Mouse (Mus musculus) stomach, postnatal 0 days (tissue): ENCODE results near the gene Col27a1. TPM values are rescaled to one million over a fixed set of nuclear protein-coding genes. Genes with fewer than 3 reads are reported as not detected.
A peak's percentile ranks its signal among the peaks of the same experiment; 100 is the strongest.

ENCODE experiments used
- ATAC-seq: fragments of 200-750 bp; cut with Nextera tagmentation; 2 replicates; pipeline ENCODE4 v1.8.0; 2017; ENCODE audit not compliant: low FRiP score, low TSS enrichment
- DNase-seq: peaks from one replicate; pipeline ENCODE4 v3.0.0-alpha.2; 2016; ENCODE audit warnings: low spot score
- H3K27ac ChIP-seq: fragments of 300-500 bp; sonication (generic); replicated peaks from 2 replicates; pipeline ENCODE4 v1.5.1; 2014; ENCODE audit warnings: mild to moderate bottlenecking, control low read depth
- H3K27me3 ChIP-seq: fragments of 300-500 bp; sonication (generic); 2 replicates; pipeline ENCODE4 v1.6.1; 2014; ENCODE audit warnings: low read length; ENCODE audit not compliant: control insufficient read depth, insufficient read depth
- H3K36me3 ChIP-seq: fragments of 300-500 bp; sonication (generic); 2 replicates; pipeline ENCODE4 v1.6.1; 2014; ENCODE audit warnings: low read length, mixed read lengths; ENCODE audit not compliant: control insufficient read depth, insufficient read depth
- H3K4me1 ChIP-seq: fragments of 300-500 bp; sonication (generic); replicated peaks from 2 replicates; pipeline ENCODE4 v1.6.1; 2014; ENCODE audit warnings: antibody characterized with exemption; ENCODE audit not compliant: control insufficient read depth, insufficient read depth
- H3K4me2 ChIP-seq: fragments of 300-500 bp; sonication (generic); replicated peaks from 2 replicates; pipeline ENCODE4 v1.6.1; 2014; ENCODE audit warnings: low read depth, mild to moderate bottlenecking, control low read depth, moderate library complexity
- H3K4me3 ChIP-seq: fragments of 300-500 bp; sonication (generic); 2 replicates; pipeline ENCODE4 v1.5.1; 2014; ENCODE audit warnings: low read depth, low read length, control low read depth
- H3K9ac ChIP-seq: fragments of 300-500 bp; sonication (generic); 2 replicates; pipeline ENCODE4 v1.6.1; 2014; ENCODE audit warnings: mild to moderate bottlenecking, low read length, control low read depth, mixed read lengths
- H3K9me3 ChIP-seq: fragments of 300-500 bp; sonication (generic); 2 replicates; pipeline ENCODE4 v1.6.1; 2016; ENCODE audit warnings: low read length; ENCODE audit not compliant: control insufficient read depth
- CTCF ChIP-seq: IDR thresholded peaks from 2 replicates; pipeline ENCODE4 v1.5.1; 2016; ENCODE audit warnings: antibody characterized with exemption, low read depth, mild to moderate bottlenecking, moderate library complexity
- EP300 ChIP-seq: optimal IDR thresholded peaks from 2 replicates; pipeline ENCODE3; 2016; ENCODE audit warnings: antibody characterized with exemption
- WGBS: fragments of 180-500 bp; shearing (Covaris S2); extraction: QIAGEN DNeasy Blood & Tissue Kit; methylation state at CpG from one replicate; pipeline ENCODE4 v1.1.7; 2014; 5-methylcytosine and 5-hydroxymethylcytosine counted together
- polyA plus RNA-seq: library from polyadenylated mRNA; unstranded; fragments of >200 nt; fragmentation: Nextera tagmentation; extraction: Ambion mirVana; gene quantifications from 2 replicates; pipeline ENCODE4 v1.2.1, GENCODE M21; 2015

Col27a1 gene
- polyA plus RNA-seq, 1 experiment from 2014 or later = 5.3 TPM

DNA sequence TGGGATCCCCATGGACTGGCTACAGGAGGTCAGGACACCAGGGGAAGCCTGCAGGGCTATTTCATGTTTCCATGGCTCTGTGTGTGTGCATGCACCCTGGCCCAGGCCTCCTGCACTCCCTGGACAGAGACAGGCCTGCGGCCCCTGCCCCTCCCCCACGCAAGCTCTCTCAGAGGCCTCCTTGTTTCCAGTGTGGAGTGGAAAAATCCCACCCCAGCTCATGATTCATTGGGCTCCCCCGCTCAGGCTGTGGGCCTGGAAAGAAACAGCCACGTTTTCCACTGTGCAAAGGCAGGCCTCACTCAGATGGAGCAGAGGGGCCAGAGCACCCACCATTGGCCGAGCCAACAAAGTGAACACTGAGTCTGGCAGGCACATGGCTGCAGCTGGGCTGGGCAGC is 15.1 kb downstream of the Col27a1 start:
- no peak overlapping the region for H3K4me2 ChIP-seq
- peaks cover 13% of the 10 kb centered on the region for H3K4me1 ChIP-seq
- WGBS = 45% methylated on average over 5 of the region's 5 CpGs

DNA sequence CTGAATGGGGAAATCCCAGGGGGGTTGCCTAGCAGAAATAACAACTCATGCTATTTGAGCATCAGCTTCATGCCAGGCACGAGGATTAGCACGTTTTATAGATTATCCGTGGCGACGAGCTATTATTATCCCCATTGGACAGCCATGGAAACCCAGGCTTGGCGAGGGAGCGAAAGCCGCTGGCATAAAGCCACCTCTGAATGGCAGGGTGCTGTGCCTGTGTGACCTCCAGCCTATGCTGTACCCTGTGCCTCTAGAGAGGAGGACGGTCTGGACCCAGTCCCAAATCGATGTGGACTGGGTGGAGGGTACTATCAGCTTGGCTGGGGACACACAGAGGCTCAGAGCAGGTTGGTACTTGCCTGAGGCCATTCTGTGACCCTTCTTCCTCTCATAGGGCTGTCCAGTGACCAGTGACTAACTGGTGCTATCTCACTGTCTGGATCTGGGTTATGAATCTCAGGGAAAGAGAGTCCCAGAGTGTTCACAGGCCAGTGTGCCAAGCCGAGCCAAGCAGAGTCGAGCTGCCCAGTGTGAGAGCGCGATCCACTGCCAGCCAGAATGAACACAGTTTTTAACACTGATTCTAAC is 16.3 kb downstream of the Col27a1 start:
- H3K27me3 ChIP-seq = no peaks in the 10 kb centered on the region
- WGBS = 74% methylated on average over 14 of the region's 14 CpGs
- DNase-seq = no peak

More for the DNA sequence above, 15.1 kb downstream of the Col27a1 start:
- Histone ChIP-seq H3K27ac (peak overlapping the region; percentile 49; the same call in 1 of the 2 replicates), H3K36me3 (peaks cover 7% of the 10 kb centered on the region; the same call in 1 of the 2 replicates), H3K9ac (no peak overlapping the region), H3K4me3 (no peak overlapping the region), H3K9me3 (no peaks in the 10 kb centered on the region), H3K27me3 (no peaks in the 10 kb centered on the region)
- peak; percentile 35; the same call in 1 of the 2 replicates for ATAC-seq
- peak; percentile 47 for DNase-seq
- TF ChIP-seq EP300 (no peak), CTCF (no peak)

DNA sequence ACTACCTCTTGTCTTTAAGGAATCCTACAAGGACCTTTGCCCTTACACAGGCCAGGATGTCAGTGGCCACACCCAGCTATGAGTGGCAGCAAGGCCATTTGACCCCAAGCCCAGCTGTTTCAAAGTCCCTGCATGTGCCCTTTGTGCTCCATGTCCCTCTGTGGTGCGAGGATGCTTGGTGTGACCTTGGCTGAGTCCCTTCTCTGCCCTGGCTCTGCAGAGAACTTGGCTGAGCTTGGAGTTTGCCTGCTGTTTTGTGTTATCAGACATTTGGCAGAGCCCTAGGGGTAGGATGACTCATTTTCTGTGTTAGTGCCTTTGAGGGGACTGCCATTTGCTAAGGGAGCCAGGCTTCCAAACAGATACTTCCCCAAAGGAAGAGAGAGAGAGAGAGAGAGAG is 17.3 kb downstream of the Col27a1 start:
- no peak for DNase-seq
- 39% methylated on average over 1 of the region's 1 CpGs for WGBS

More for the DNA sequence above, 16.3 kb downstream of the Col27a1 start:
- Histone ChIP-seq H3K4me3 (no peak overlapping the region), H3K36me3 (no peaks in the 10 kb centered on the region), H3K9ac (no peak overlapping the region), H3K4me2 (no peak overlapping the region), H3K4me1 (peaks cover 16% of the 10 kb centered on the region), H3K27ac (peak overlapping the region; percentile 24; the same call in 1 of the 2 replicates), H3K9me3 (no peaks in the 10 kb centered on the region)
- no peak for TF ChIP-seq EP300
- TF ChIP-seq CTCF = no peak
- no peak for ATAC-seq

DNA sequence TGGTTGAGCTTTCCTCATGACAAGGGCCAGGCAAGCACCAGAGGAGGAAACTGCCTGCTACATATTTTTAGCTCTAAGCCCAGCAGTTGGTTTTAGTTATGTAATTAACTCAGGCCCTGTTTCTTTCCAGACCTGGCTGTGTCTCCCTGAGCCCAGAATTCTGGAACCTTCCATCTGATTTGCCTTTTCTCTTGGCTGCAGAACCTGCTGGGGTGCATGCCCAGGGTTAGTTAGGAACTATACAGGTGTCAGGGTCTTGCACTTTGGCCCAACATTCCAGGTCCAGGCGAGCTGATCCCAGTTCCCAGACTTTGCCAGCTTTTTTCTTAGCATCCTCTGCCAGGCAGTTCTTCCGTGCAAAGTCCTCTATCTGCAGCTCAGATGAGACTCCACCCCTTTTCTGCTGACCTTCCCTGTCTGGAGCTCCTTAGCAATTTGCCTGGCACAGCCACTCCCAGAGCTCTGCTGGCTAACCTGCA is 18.8 kb downstream of the Col27a1 start:
- no peak for TF ChIP-seq EP300
- no peak for TF ChIP-seq CTCF
- Histone ChIP-seq H3K27me3 (no peaks in the 10 kb centered on the region), H3K4me2 (no peak overlapping the region), H3K27ac (peak overlapping the region; percentile 71), H3K4me3 (no peak overlapping the region), H3K4me1 (peaks cover 12% of the 10 kb centered on the region), H3K9ac (no peak overlapping the region), H3K36me3 (peaks cover 2% of the 10 kb centered on the region; the same call in 1 of the 2 replicates), H3K9me3 (no peaks in the 10 kb centered on the region)
- 22% methylated on average over 2 of the region's 2 CpGs for WGBS
- ATAC-seq (no peak), DNase-seq (no peak)

More for the DNA sequence above, 17.3 kb downstream of the Col27a1 start:
- Histone ChIP-seq H3K4me1 (peaks cover 16% of the 10 kb centered on the region), H3K4me2 (no peak overlapping the region), H3K9ac (no peak overlapping the region), H3K36me3 (no peaks in the 10 kb centered on the region; the same call in 1 of the 2 replicates), H3K9me3 (no peaks in the 10 kb centered on the region), H3K27me3 (no peaks in the 10 kb centered on the region), H3K4me3 (no peak overlapping the region), H3K27ac (no peak overlapping the region; the same call in 1 of the 2 replicates)
- TF ChIP-seq CTCF (no peak), EP300 (no peak)
- no peak for ATAC-seq

DNA sequence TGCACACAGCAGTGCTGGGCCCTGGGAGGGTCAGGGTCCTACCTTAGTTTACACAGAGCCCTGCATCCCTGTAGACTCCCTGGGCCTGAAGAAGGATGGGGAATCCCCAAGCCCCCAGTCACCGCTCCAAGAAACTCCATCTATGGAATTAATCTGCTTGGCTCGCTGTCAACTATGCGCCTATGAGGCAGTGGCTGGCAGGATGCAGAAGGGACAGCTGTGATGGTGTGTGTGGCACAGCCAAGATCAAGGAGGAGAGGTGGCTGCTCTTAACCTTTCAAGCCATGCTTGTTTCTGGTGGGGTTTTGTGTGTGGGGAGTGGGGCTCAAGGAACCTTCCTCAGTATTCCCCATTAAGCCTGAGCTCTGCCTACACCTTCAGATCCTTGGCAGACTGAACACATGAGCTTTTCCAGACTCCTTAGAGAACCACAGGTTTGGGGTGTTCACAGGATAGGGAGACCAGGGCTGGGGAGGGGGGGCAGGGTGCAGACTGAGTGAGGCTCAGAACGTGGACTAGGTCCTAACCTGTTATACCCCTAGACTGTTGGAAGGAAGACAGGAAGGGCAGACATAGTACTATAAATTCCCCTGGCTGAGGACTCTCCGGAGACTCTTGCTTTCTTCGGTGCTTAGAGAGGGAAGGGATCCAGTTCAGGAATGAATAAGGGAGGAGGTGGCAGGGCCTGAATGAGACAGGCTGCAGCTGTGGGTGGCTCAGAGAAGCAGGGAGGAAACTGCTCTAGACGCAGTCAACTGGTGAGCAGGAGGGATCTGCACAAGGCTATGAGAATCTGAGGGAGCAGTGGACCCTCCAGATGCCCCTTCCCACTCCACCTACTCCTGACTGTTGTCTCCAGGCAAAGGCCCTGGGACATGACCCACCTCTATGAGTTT is 20.0 kb downstream of the Col27a1 start:
- Histone ChIP-seq H3K27me3 (no peaks in the 10 kb centered on the region), H3K4me2 (no peak overlapping the region), H3K4me1 (peaks cover 10% of the 10 kb centered on the region), H3K36me3 (peaks cover 2% of the 10 kb centered on the region; the same call in 1 of the 2 replicates), H3K9me3 (no peaks in the 10 kb centered on the region), H3K9ac (no peak overlapping the region), H3K27ac (peak overlapping the region; percentile 71), H3K4me3 (no peak overlapping the region)
- TF ChIP-seq EP300 (no peak), CTCF (no peak)
- ATAC-seq = no peak
- WGBS = 38% methylated on average over 7 of the region's 7 CpGs
- DNase-seq = no peak
